Mouse (Mus musculus) CH12F3 (cell line): Measurements from ENCODE around the gene Myh14.

Experiments
- in situ Hi-C: fragments of 300-500 bp; cut with MboI; formaldehyde crosslinking; loops from 2 replicates; pipeline ENCODE4 v1.14.3; 2020; ENCODE audit warnings: low sequenced_read_pairs

The Myh14 gene

GRCm38 (mm10) chr7:44603186-44603855 is 67.3 kb downstream of the Myh14 start:
- in situ Hi-C loops = no loop called here

GRCm38 (mm10) chr7:44602443-44602842 is 68.2 kb downstream of the Myh14 start:
- in situ Hi-C loops = no loop called here

GRCm38 (mm10) chr7:44601646-44602045 is 69.0 kb downstream of the Myh14 start:
- in situ Hi-C loops = no loop called here

- in situ Hi-C loops = no loop called here
Measured at GRCm38 (mm10) chr7:44600691-44601262, 69.9 kb downstream of the Myh14 start.

GRCm38 (mm10) chr7:44598336-44598735 is 72.3 kb downstream of the Myh14 start:
- in situ Hi-C loops = no loop called here

GRCm38 (mm10) chr7:44597666-44598065 is 73.0 kb downstream of the Myh14 start:
- in situ Hi-C loops = no loop called here

- in situ Hi-C loops = no loop called here
Measured at GRCm38 (mm10) chr7:44596996-44597538, 73.6 kb downstream of the Myh14 start.

GRCm38 (mm10) chr7:44596051-44596450 is 74.6 kb downstream of the Myh14 start:
- in situ Hi-C loops = no loop called here

- in situ Hi-C loops = no loop called here
Measured at GRCm38 (mm10) chr7:44595131-44595561, 75.5 kb downstream of the Myh14 start.

GRCm38 (mm10) chr7:44594291-44594690 is 76.4 kb downstream of the Myh14 start:
- in situ Hi-C loops = no loop called here

- in situ Hi-C loops = no loop called here
Measured at GRCm38 (mm10) chr7:44593775-44594174, 76.9 kb downstream of the Myh14 start.

GRCm38 (mm10) chr7:44593051-44593450 is 77.6 kb downstream of the Myh14 start:
- in situ Hi-C loops = no loop called here

GRCm38 (mm10) chr7:44591348-44592116 is 79.1 kb downstream of the Myh14 start:
- in situ Hi-C loops = no loop called here

GRCm38 (mm10) chr7:44590402-44591347 is 80.0 kb downstream of the Myh14 start, which contains the start of gene Kcnc3:
Gene Kcnc3 (plus strand): TSS chr7:44590664.
- in situ Hi-C loops = no loop called here

GRCm38 (mm10) chr7:44589946-44590345 is 80.7 kb downstream of the Myh14 start:
- in situ Hi-C loops = no loop called here

GRCm38 (mm10) chr7:44589149-44589548 is 81.5 kb downstream of the Myh14 start:
- in situ Hi-C loops = no loop called here

- in situ Hi-C loops = no loop called here
Measured at GRCm38 (mm10) chr7:44588338-44588737, 82.3 kb downstream of the Myh14 start.

- in situ Hi-C loops = no loop called here
Measured at GRCm38 (mm10) chr7:44587676-44588075, 83.0 kb downstream of the Myh14 start.

GRCm38 (mm10) chr7:44586930-44587329 is 83.7 kb downstream of the Myh14 start:
- in situ Hi-C loops = no loop called here

GRCm38 (mm10) chr7:44586518-44586917 is 84.1 kb downstream of the Myh14 start:
- in situ Hi-C loops = no loop called here
